Mouse (Mus musculus) brain, embryonic 14.5 days (tissue): ENCODE results near the gene Bak1.

Experiments used
- CTCF ChIP-seq: fragments of 200-500 bp; IDR thresholded peaks from 2 replicates; pipeline ENCODE4 v1.5.1; 2012; ENCODE audit warnings: inconsistent platforms, mild to moderate bottlenecking, moderate library complexity, borderline replicate concordance; ENCODE audit not compliant: insufficient read depth, insufficient read length; ENCODE audit errors: extremely low read depth
- POLR2A ChIP-seq: fragments of 200-500 bp; IDR thresholded peaks from 2 replicates; pipeline ENCODE4 v1.6.1; 2012; ENCODE audit warnings: mild to moderate bottlenecking, inconsistent platforms, borderline replicate concordance; ENCODE audit not compliant: poor library complexity, insufficient read depth, insufficient read length, severe bottlenecking; ENCODE audit errors: extremely low read depth

GRCm38 (mm10) chr17:27045164-27045563 is 16.4 kb upstream of the Bak1 start:
- TF ChIP-seq CTCF (no peak), POLR2A (no peak)
